Mouse (Mus musculus): Measurements from ENCODE around the gene Kctd13.

GRCm38 (mm10) chr7:126896912-126897311 lies 31.8 kb upstream of the Kctd13 start:
- TF ChIP-seq POLR2A (IDR thresholded peaks at IDR 0.05; ENCODE audit: low read depth, low read length), result no peak
- no peak for TF ChIP-seq CTCF (IDR thresholded peaks at IDR 0.05; ENCODE audit: borderline replicate concordance, insufficient read depth, low read length)

Data from embryonic fibroblast, embryonic 13.5 days (primary cell).